Mouse (Mus musculus) heart, embryonic 14.5 days (tissue): Measurements from ENCODE around the gene Usp26. TPM values are rescaled to one million over a fixed set of nuclear protein-coding genes. Genes with fewer than 3 reads are reported as not detected.

Experiments used
- ATAC-seq: fragments of 200-750 bp; cut with Nextera tagmentation; 2 replicates; pipeline ENCODE4 v1.8.0; 2017; ENCODE audit warnings: low read depth, moderate TSS enrichment; ENCODE audit not compliant: insufficient number of reproducible peaks, insufficient read depth, low FRiP score
- H3K27ac ChIP-seq, 2 experiments: fragments of 200-500 bp in 1 of 2; fragments of 300-500 bp in 1 of 2; sonication (generic) in 1 of 2; replicated peaks in 1 of 2; 2 replicates each; pipeline ENCODE4 v1.5.1; 2012 to 2014; ENCODE audit warnings: low read depth in 2 of 2, low read length in 2 of 2, control low read depth in 1 of 2, mild to moderate bottlenecking in 1 of 2, mixed read lengths in 1 of 2; ENCODE audit not compliant: control insufficient read depth in 1 of 2, insufficient read depth in 1 of 2
- H3K27me3 ChIP-seq: fragments of 300-500 bp; sonication (generic); 2 replicates; pipeline ENCODE4 v1.6.1; 2014; ENCODE audit warnings: mild to moderate bottlenecking, low read length, control low read depth; ENCODE audit not compliant: control insufficient read depth, insufficient read depth
- H3K36me3 ChIP-seq: fragments of 300-500 bp; sonication (generic); 2 replicates; pipeline ENCODE4 v1.6.1; 2014; ENCODE audit warnings: mild to moderate bottlenecking, control low read depth, low read length, mixed read lengths; ENCODE audit not compliant: control insufficient read depth, insufficient read depth
- H3K4me1 ChIP-seq, 2 experiments: fragments of 200-500 bp in 1 of 2; fragments of 300-500 bp in 1 of 2; sonication (generic) in 1 of 2; 2 replicates each; pipeline ENCODE4 v1.6.1; 2012 to 2014; ENCODE audit warnings: low read length in 2 of 2, control low read depth in 1 of 2, mixed read lengths in 1 of 2; ENCODE audit not compliant: control insufficient read depth in 2 of 2, insufficient read depth in 2 of 2
- H3K4me2 ChIP-seq: fragments of 300-500 bp; sonication (generic); 2 replicates; pipeline ENCODE4 v1.6.1; 2014; ENCODE audit warnings: mild to moderate bottlenecking, low read length
- H3K4me3 ChIP-seq, 2 experiments: fragments of 200-500 bp in 1 of 2; fragments of 300-500 bp in 1 of 2; sonication (generic) in 1 of 2; 2 replicates each; pipeline ENCODE4 v1.5.1; 2012 to 2014; ENCODE audit warnings: low read length in 2 of 2, mild to moderate bottlenecking in 2 of 2, control low read depth in 1 of 2, low read depth in 1 of 2, moderate library complexity in 1 of 2; ENCODE audit not compliant: control insufficient read depth in 1 of 2, insufficient read depth in 1 of 2
- H3K9ac ChIP-seq: fragments of 300-500 bp; sonication (generic); 2 replicates; pipeline ENCODE4 v1.6.1; 2014; ENCODE audit warnings: mild to moderate bottlenecking, low read length
- H3K9me3 ChIP-seq: fragments of 300-500 bp; sonication (generic); 2 replicates; pipeline ENCODE4 v1.6.1; 2016; ENCODE audit warnings: low read length, control low read depth; ENCODE audit not compliant: control insufficient read depth
- WGBS: fragments of 180-500 bp; shearing (Covaris S2); extraction: QIAGEN DNeasy Blood & Tissue Kit; methylation state at CpG from one replicate; pipeline ENCODE4 v1.1.7; 2014; 5-methylcytosine and 5-hydroxymethylcytosine counted together
- polyA plus RNA-seq: library from polyadenylated mRNA; unstranded; fragments of >200 nt; fragmentation: Nextera tagmentation; extraction: Ambion mirVana; gene quantifications from 2 replicates; pipeline ENCODE4 v1.2.1, GENCODE M21; 2014

The Usp26 gene
- 0.08 TPM in 1 of 2 replicates, not detected in the other for polyA plus RNA-seq

- Histone ChIP-seq H3K4me1 (no peaks in the 10 kb centered on the region), H3K27ac (no peak within 1 kb of the TSS), H3K9me3 (no peaks in the 10 kb centered on the region), H3K27me3 (no peaks in the 10 kb centered on the region), H3K9ac (no peak within 1 kb of the TSS), H3K4me2 (no peak within 1 kb of the TSS), H3K36me3 (no peaks in the 10 kb centered on the region), H3K4me3 (no peak within 1 kb of the TSS)
- ATAC-seq: no peak
- 88% methylated on average over 6 of the region's 6 CpGs for WGBS
These were observed at the start of gene Usp26 for GRCm38 (mm10) chrX:51801133-51801532. Usp26 (minus strand) TSS chrX:51801233.

GRCm38 (mm10) chrX:51814466-51815247, 13.6 kb upstream of the Usp26 start:
- 0 out of 2 replicates have a peak, but pooled peaks cover 3% of the 10 kb centered on the region for H3K9me3 ChIP-seq
- no peak overlapping the region for H3K9ac ChIP-seq
- H3K36me3 ChIP-seq: no peaks in the 10 kb centered on the region
- no peak overlapping the region for H3K4me2 ChIP-seq
- ATAC-seq: no peak
- WGBS: 24% methylated on average over 3 of the region's 3 CpGs
- peak overlapping the region in 1 of 2 experiments; percentile 21; a peak in 1 of 4 replicates for H3K27ac ChIP-seq
- H3K4me1 ChIP-seq: no peaks in the 10 kb centered on the region
- H3K27me3 ChIP-seq: no peaks in the 10 kb centered on the region
- H3K4me3 ChIP-seq: no peak overlapping the region

DNA sequence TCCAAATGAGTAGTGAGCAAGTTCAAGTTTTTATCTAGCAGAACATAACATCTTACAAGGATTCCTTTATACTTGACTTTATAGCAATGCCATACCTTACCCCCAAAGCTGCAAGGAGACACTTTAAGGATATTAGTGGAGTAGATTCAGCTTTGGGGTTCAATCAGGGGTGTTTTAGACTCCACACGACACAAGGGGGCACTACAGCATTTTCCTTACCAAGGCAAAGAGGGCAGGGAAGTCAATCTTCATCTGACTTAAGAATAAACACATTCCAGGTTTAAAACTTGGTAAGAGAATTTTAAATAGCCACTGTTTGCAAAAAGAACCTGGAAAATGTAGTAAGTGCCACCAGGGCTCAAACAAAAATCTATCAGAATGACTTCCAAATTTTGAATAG, 33.6 kb downstream of the Usp26 start:
- no peaks in the 10 kb centered on the region for H3K36me3 ChIP-seq
- H3K4me2 ChIP-seq: no peak overlapping the region
- H3K4me1 ChIP-seq: no peaks in the 10 kb centered on the region
- H3K9ac ChIP-seq: no peak overlapping the region
- no peak overlapping the region for H3K4me3 ChIP-seq
- WGBS: 6% methylated on average over 1 of the region's 1 CpGs
- H3K9me3 ChIP-seq: no peaks in the 10 kb centered on the region
- H3K27ac ChIP-seq: no peak overlapping the region
- ATAC-seq: no peak
- no peaks in the 10 kb centered on the region for H3K27me3 ChIP-seq

DNA sequence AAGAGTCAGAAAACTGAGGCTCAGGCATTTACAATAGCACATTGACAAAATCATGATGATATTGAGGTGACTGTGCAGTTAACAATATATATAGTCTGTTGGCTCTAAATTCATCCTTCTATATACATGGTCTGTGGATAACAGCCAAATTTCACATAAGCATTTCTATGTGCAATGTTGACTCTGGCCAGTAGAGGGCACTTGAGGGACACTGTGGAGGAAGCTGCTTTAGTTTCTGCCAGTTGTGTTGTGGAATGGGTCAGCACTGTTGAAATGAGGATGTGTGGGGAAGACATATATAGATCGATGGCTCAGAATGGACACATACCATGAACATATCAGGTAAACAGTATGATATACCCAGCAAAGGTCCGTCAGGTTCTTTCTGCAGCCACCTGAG, 64.6 kb downstream of the Usp26 start:
- no peak overlapping the region for H3K27ac ChIP-seq
- H3K4me3 ChIP-seq: no peak overlapping the region
- no peak for ATAC-seq
- H3K4me1 ChIP-seq: no peaks in the 10 kb centered on the region
- H3K4me2 ChIP-seq: no peak overlapping the region
- H3K27me3 ChIP-seq: no peaks in the 10 kb centered on the region
- H3K9ac ChIP-seq: no peak overlapping the region
- 55% methylated on average over 2 of the region's 2 CpGs for WGBS
- H3K9me3 ChIP-seq: peaks cover 7% of the 10 kb centered on the region; the same call in 1 of the 2 replicates
- no peaks in the 10 kb centered on the region for H3K36me3 ChIP-seq

DNA sequence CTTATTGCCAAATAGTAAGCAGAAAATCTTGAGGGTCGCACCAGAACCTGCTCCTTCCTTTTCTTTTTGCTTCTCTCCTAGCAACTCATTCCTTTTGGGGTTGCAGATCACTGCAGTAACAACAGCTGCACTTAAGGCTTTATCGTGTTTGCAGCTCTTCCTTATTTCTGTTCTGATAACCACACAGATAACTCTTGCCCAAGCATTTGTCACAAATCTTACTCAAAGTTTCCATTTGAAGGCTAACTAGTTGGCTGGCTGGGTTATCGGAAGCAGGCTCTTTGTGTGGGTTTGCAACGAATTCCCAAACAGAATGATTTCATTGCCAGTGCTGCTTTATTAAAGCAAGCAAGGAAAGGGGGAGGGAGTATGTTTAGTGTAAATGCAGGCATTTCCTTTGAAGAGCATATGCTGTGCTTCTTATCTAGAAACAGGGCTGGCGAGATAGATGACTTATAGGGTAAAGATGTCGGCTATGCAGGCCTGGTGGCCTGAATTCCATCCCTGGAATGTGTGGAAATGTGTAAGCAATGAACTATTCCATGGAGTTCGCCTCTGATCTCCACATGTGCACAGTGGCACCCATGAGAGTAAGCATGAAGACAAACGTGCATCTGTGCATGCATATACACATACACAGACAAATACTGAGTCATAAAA, 86.8 kb downstream of the Usp26 start:
- WGBS: 20% methylated on average over 8 of the region's 8 CpGs
- Histone ChIP-seq H3K9me3 (no peaks in the 10 kb centered on the region), H3K4me2 (no peak overlapping the region; the same call in 1 of the 2 replicates), H3K27ac (peak overlapping the region; percentile 19 to 44; a peak in 1 of 4 replicates), H3K4me1 (no peaks in the 10 kb centered on the region), H3K4me3 (no peak overlapping the region), H3K36me3 (no peaks in the 10 kb centered on the region), H3K27me3 (no peaks in the 10 kb centered on the region), H3K9ac (no peak overlapping the region)
- ATAC-seq: no peak

GRCm38 (mm10) chrX:51712996-51713395, 88.0 kb downstream of the Usp26 start:
- H3K27me3 ChIP-seq: no peaks in the 10 kb centered on the region
- no peaks in the 10 kb centered on the region for H3K36me3 ChIP-seq
- H3K4me1 ChIP-seq: no peaks in the 10 kb centered on the region
- no peak for ATAC-seq
- H3K9me3 ChIP-seq: no peaks in the 10 kb centered on the region
- no peak overlapping the region for H3K27ac ChIP-seq
- H3K4me3 ChIP-seq: no peak overlapping the region
- no peak overlapping the region for H3K4me2 ChIP-seq
- H3K9ac ChIP-seq: no peak overlapping the region
- 35% methylated on average over 1 of the region's 1 CpGs for WGBS
